9 mouse cellular contexts compared by ENCODE assay signal in the genomic region with DNA sequence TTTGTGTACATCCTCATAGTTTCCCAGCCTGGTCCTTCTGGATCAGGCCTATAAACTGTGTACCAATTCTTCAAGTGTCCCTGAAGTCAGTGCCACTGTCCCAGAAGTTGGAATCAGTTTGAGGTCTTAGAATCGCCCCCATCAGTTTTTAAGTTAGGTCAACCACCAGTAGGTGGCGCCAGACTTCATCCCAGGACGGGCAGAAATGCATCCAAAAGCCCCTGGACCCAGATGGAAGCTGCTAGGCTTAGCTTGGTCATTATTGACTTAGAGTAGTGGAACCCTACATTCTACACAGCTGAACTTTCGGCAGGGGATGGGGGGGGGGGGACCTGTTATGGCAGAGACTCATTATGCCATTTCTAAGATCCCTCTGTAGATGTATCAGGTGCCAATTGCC.
DNase-seq lines count a peak whose midpoint lies in the region; ATAC-seq lines count a peak whose summit lies in the region.
"Had no signal": no experiment of that assay in that cellular context is flagged by ENCODE, and none has a peak within 500 bp of the region (broad histone marks: within the 10 kb centered on the region; RNA-seq: fewer than 3 reads in every experiment).

No protein-coding gene starts in this region.

- intact Hi-C loops in heart, postnatal 36 days (cut with DNase I): loop anchor here (1.0 kb wide), 1 partner anchor 471 kb away; no protein-coding TSS in a partner anchor

- peak; percentile 18 to 37 for DNase-seq in cerebellum, postnatal 25 days
- DNase-seq in cerebellum, adult 9-11 months: no peak
- DNase-seq in liver: peak; percentile 50
- DNase-seq in R1 (ENCODE audit: low read depth, low spot score): peak; percentile 67
- DNase-seq in heart, postnatal 36 days: peak; percentile 22 to 39
- DNase-seq in retina, postnatal 7 days (ENCODE audit: low read depth, low spot score): peak; percentile 39
- DNase-seq in frontal cortex, postnatal 25 days (ENCODE audit: low spot score in 2 of 2): no peak

- H3K4me3 ChIP-seq in liver, embryonic 12.5 days: no peak overlapping the region
- H3K4me3 ChIP-seq: neural tube, embryonic 13.5 days had no signal

- no peaks in the 10 kb centered on the region for H3K36me3 ChIP-seq in liver, embryonic 12.5 days
- H3K36me3 ChIP-seq: neural tube, embryonic 13.5 days had no signal

- H3K4me1 ChIP-seq in liver, embryonic 12.5 days: no peaks in the 10 kb centered on the region
- H3K4me1 ChIP-seq: neural tube, embryonic 13.5 days had no signal

- H3K9ac ChIP-seq in liver, embryonic 12.5 days: no peak overlapping the region
- H3K9ac ChIP-seq: neural tube, embryonic 13.5 days had no signal

- no peaks in the 10 kb centered on the region for H3K27me3 ChIP-seq in liver, embryonic 12.5 days (replicated peaks)
- H3K27me3 ChIP-seq: neural tube, embryonic 13.5 days had no signal

- 36% methylated on average over 4 of the region's 4 CpGs for whole genome bisulfite sequencing in liver, embryonic 12.5 days (ENCODE audit: insufficient replicate concordance)

- no peak overlapping the region for H3K27ac ChIP-seq in liver, embryonic 12.5 days
- H3K27ac ChIP-seq: neural tube, embryonic 13.5 days had no signal

- no peaks in the 10 kb centered on the region for H3K9me3 ChIP-seq in liver, embryonic 12.5 days (replicated peaks)
- H3K9me3 ChIP-seq: neural tube, embryonic 13.5 days had no signal

- H3K4me2 ChIP-seq in liver, embryonic 12.5 days: no peak overlapping the region
- H3K4me2 ChIP-seq: neural tube, embryonic 13.5 days had no signal

- no peak for ATAC-seq in liver, embryonic 12.5 days

Comparison
In these comparisons a context has a peak if more than half of its experiments do, and no peak if none do; other contexts are left out.
1. DNase-seq: peak in cerebellum, postnatal 25 days (2 of 2), liver (single experiment), R1 (single experiment), heart, postnatal 36 days (2 of 2) and retina, postnatal 7 days (single experiment); none in cerebellum, adult 9-11 months (single experiment) and frontal cortex, postnatal 25 days (0 of 2).